Mouse (Mus musculus) adrenal gland, postnatal 36 days (tissue): ENCODE data around the gene Sort1. TPM values are rescaled to one million over a fixed set of nuclear protein-coding genes. Genes with fewer than 3 reads are reported as not detected.
"Not testable (repeated sequence)": the region's sequence is repeated elsewhere in the genome, so short reads cannot be mapped to it uniquely, and the experiment has no call there.

Experiments
- DNase-seq, 2 experiments: peaks; one replicate each; pipeline ENCODE4 v3.0.0; 2021; ENCODE audit warnings: mixed read lengths in 1 of 2
- long read RNA-seq, 2 experiments: library from polyadenylated mRNA; stranded (forward); transcript quantifications; one replicate each; pipeline ENCODE4 v2.0.0; 2021; ENCODE audit warnings: borderline sequencing depth in 2 of 2
- total RNA-seq, 2 experiments: library from RNA; stranded (reverse); gene quantifications; 2 replicates each; pipeline ENCODE4 v1.2.3; 2021

Sort1 gene
- total RNA-seq = 10 to 100 TPM; 40.7 to 50.8 TPM
- long read RNA-seq, experiment 1, full-length matches to known transcripts = 5 of 13 reads
- long read RNA-seq, experiment 1, partial matches to known transcripts = 0 of 13 reads
- long read RNA-seq, experiment 1, other reads (novel, unspliced or antisense) = 8 of 13 reads
- long read RNA-seq, experiment 2, full-length matches to known transcripts = 2 of 6 reads
- long read RNA-seq, experiment 2, partial matches to known transcripts = 0 of 6 reads
- long read RNA-seq, experiment 2, other reads (novel, unspliced or antisense) = 4 of 6 reads

DNA sequence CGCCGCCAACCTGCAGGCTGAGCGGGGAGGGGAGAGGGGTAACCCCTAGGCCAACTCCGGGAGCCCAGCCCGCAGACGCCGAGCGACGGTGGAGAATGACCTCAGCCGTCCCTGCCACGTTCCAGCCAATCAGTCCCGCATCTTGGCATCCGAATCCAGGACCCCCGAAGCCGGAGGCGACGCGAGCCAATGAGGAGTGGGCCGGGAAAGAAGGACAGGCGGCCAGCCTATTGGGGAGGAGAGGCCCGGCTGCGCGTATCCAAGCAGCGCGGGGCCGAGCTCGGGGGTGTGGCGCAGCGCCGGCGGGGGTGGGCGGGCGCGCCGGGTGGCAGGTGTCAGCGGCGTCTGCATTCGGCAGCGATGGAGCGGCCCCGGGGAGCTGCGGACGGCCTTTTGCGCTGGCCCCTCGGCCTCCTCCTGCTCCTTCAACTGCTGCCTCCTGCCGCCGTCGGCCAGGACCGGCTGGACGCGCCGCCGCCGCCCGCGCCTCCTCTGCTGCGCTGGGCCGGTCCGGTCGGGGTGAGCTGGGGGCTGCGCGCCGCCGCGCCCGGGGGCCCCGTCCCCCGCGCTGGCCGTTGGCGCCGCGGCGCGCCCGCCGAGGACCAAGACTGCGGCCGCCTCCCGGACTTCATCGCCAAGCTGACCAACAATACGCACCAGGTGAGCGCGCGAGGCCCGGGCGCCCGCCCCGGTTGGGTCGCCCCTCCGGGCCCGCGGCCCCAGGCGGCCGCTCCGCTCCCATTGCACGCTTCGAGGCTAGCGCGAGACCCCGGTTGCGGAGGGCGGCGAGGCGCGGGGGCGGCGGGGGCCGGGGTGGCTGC, at the start of gene Sort1:
Gene Sort1, plus strand, starts transcription at position 302 of the 821 bp plus-strand sequence.
- peak; percentile 89 to 93 for DNase-seq

DNA sequence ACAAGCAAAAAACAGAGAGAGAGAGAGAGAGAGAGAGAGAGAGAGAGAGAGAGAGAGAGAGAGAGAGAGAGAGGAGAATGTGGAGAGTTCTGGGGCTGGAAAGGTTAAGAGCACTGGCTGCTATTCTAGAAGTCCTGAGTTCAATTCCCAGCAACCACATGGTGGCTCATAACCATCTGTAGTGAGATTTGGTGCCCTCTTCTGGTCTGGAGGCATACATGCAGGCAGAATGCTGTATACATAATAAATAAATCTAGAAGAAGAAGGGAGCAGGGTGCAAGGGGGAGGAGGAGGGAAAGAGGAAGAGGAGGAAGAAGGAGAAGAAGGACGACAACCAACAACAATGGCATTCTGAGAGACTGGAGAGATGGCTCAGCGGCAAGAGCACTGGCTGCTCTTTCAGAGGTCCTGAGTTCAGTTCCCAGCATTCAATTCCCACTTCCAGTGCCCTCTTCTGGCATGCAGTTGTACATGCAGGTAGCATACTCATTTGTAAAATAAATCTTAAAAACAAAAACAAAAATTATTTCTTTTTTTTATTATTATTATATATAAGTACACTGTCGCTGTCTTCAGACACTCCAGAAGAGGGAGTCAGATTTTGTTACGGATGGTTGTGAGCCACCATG, 46.3 kb upstream of the Sort1 start:
- not testable (repeated sequence) for DNase-seq

DNA sequence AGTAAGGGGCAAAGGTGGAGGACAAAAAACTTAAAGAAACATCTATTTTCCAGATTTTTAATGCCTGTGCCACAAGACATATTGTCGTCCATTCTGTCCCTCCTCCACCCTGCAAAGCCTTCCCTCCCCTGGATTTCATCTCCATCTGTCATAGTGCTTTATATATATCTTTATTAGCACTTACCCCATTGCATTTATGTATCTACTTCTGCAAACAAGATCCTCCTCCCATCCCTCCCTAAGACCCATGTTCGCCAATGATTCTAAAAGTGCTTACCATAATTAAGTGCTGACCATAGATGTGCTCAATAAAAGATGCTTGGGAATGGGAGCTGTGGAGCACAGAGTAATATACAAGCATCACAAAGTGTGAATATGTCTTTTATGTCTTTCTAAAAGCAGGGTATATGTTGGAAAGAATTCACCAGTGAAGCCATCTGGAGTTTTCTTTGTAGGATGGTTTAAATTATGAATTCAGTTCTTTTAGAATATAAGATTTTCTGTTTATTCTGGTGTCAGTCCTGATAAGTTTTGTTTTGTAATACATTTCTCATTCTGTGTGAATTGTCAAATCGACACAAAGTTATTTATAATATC, 42.5 kb upstream of the Sort1 start:
- DNase-seq = no peak

DNA sequence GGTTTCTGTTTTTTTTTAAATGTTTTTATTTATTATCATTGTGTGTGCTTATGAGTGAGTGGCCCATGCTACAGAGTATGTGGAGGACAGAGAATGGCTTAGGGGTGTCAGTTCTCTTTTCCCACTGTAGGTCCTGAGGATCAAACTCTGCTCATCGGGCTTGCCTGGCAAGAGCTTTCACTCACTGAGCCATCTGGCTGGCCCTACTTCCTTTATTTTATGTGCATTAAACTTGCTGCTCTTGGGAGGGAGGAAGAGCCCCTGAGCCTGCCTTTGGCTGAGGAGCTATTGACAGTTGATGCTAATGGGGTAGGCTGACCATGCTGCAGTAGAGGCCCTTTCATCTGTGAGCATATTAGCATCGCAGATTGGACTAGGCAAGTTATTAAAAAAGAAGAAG, 37.0 kb upstream of the Sort1 start:
- no peak for DNase-seq

DNA sequence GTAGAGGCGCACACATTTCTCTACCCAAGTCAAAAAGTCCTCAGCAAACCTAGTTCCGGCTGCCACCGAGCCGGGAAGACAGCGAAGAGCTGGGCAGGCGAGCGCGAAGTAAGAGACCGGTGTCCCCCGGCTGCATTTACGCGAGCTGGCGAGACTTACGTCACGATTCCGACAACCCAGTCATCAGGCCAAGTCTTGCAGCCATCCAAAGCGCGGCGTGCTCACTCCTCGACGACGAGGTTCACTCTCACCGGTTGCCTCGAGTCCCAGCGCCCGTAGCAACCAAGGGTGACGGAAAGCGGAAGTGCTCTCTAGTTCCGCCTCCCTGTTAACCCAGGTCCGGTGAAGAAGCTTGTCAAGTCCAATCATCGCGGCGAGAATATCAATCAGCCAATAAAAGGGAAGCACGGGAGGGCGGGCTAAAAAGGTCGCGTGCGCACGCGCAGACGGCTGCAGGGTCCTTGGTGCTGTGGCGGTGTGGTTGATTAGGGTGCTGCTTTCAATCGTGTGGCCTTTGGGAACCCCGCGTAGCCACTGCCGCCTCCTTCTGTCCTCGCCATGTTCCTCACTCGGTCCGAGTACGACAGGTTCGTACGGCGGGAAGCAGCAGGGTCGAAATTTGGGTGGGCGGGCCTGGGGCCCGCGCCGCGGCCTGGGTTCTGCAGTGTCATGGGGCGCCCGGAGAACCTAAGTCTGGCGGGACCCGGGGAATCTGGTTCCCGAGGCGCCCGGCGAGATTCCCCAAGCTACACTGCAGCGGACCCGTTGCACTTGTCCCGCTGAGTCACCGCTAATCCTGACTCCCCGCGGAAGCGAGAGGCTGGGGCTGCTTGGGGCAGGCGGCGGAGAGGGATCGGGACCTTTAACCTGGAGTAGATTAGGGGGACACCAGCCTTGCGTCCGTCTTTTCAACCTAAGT, 26.9 kb upstream of the Sort1 start, which contains the start of gene Psma5:
Gene Psma5, plus strand, starts transcription at position 208 of the 919 bp plus-strand sequence.
- DNase-seq = peak; percentile 94 to 95

DNA sequence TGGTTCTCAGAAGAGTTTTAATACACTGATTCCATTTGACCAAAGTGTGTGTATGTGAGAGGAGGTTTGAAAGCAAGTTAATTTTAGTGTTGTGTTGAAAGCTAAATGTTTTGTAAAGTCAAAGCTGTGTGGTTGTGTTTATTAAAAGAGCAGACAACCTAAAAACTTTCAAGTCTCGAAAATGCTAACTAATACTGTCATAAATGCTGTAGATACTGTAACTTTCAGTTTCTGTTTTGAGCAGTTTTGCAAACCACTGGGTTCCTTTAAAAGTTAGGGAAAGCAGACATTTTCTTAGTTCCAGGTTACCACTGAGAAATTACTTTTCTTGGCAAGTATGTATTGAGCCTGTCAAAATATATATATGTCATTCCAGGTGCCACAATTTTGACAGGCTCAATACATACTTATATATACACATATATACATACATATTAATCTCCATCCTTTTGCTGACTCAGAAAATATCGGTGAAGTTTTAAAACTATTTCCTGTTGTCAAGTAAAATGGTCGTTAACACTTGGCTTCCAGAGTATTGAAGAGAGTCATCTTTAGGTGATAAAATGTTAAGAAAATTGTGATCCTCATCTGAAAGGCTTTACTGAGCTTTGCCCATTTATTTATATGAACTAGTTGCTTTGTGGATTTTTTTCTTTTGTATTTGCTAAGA, 25.9 kb upstream of the Sort1 start:
- DNase-seq = no peak

DNA sequence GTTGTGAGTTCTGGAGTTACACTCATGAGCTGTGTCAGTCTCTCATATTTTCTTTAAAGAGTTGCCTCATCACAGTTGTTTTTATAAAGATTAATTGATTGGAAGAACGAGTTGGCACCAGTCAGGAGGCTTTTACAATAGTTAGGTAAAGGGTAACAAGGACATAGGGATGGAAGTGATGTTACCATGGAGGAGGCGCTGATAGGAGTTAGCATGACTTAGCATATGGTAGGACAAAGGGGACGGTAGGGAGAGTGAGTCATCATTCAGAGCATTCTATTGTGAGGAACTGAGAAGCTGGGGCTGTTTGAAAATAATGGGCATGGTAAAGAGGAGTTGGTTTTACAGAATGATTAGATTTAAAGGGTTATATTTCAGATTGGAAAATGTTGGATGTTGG, 24.6 kb upstream of the Sort1 start:
- no peak for DNase-seq

DNA sequence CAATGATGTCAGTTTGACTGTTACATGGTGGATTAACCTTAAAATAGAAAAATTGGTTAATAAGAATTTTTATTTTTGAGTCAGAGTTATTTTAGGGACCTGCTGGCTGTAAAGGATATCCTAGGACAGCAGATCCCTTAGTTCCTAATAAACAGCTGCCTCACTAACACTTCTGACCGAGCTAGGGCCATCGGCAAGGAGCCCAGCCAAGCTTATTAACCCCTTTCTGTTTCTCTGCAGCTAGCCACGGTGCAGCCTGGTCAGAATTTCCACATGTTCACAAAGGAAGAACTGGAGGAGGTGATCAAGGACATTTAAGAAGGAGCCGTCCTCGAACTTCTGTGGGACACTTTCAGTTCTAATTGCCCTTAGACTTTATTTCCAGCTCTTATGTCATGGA, 4.4 kb upstream of the Sort1 start:
- DNase-seq = not testable (repeated sequence)

DNA sequence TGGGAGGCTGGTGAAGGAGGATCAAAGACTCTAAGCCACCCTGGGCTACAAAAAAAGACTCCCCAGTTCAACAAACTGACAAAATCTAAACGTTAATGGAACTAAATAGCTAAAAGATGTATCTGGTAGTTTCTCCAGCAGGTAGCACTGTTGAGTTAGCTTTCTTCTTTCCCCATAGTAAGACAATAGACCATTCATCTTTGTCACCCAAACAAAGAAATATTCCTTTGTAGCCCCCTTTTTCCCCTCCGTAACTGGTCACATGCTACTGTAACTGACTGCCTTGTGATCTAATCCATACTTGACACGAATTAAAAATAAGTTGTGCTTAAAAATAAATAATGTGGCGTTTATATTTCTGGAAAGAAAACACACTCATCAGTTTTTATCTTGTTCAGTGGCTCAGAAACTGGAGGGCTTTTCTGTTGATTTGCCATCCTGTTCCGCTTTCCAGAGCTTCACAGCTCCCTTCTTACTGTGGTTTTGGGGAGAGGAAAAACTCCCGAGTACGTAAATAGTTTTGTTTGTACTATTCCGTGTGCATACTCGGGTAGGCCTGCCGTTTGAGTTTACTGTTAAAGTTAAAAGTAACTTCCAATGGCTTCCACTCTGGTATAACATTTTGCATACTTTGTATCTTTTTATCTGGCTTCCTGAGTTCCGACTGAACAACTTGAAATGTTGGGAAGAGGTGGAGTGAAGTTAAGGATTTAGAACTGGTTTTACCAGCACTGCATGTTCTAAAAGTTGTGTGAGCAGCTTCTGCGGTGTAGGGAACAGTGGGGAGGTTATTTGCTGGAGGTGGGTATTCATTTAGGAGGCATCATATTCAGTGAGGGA, 1.3 kb upstream of the Sort1 start:
- peak in 1 of 2 experiments; percentile 40 for DNase-seq

DNA sequence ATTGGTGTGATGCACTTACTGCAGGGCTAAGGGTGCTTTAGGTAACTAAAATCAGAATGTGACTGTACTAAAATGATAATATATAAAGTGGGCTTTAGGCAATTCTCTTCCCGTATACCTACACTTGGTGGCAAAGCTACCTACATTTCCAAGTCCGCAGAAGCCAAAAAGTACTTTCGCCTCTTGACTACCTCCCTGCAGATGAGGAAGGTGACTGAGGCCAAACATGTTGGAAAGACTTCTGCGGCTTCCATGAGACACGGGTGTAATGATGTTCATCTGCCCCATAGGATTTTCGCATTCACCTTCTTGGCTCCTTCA, 681 bp upstream of the Sort1 start:
- DNase-seq = no peak

DNA sequence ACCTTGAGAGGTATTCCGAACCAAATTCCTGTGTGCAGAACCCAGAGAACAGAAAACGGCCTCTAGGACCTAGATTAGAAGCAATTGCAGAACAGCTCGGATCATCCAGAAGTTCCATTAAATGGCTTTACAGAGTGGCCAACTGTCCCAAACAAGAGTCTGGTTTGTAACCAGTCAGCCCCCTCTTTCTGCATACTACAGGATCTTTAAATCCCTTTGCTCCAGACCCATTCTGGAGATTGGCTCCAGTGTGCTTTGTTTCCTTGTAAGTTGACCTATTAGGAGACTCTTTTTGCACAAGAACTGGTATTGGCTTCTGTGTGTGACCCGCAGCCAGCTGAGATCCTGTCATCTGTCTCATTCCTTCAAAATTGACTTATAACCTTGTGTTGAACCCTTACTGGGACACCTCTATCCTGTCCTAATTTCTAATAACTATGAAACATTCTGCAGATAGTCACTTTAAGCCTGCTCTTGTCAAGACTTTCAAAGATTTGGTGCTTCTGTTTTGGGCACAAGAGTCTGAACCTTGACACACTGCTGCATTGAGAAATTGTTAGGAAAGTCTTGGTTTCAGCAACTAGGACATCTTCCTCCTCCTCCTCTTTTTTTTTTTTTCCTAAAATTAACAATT, 1.3 kb downstream of the Sort1 start:
- no peak for DNase-seq

DNA sequence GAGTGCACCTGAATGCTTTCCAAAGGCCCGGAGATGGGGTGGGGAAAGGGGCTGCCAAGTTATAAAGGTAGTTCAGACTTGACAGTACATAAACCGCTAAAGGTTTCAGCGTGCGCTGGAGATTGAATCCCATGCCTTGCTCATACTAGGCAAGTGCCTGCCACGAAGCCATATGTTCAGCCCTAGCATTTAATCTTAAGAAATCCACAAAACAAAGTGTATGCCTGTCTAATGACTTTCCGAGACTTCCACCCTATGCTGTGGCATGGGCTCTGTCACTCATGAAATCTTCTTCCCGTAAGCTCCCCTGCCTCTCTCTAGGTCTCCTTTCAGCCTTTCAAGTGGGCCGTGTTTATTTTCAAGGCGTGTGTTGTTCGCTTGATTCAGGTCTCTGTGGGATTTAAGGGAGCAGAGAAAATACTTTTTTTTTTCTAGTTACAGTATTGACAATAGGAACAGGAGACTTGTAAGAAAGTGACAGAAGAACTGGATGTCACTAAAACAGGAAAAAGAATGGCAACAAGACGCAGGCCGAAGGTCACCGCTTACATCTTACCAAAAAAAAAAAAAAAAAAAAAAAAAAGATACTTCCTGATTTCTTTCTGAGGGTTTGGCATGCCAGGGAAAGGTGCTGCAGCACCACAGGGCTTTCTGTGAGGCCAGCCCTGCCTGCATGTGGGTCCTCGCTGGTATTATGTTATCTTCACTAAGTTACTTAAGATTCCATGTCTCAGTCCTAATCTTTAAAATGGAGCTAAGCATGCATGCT, 3.0 kb downstream of the Sort1 start:
- no peak for DNase-seq

DNA sequence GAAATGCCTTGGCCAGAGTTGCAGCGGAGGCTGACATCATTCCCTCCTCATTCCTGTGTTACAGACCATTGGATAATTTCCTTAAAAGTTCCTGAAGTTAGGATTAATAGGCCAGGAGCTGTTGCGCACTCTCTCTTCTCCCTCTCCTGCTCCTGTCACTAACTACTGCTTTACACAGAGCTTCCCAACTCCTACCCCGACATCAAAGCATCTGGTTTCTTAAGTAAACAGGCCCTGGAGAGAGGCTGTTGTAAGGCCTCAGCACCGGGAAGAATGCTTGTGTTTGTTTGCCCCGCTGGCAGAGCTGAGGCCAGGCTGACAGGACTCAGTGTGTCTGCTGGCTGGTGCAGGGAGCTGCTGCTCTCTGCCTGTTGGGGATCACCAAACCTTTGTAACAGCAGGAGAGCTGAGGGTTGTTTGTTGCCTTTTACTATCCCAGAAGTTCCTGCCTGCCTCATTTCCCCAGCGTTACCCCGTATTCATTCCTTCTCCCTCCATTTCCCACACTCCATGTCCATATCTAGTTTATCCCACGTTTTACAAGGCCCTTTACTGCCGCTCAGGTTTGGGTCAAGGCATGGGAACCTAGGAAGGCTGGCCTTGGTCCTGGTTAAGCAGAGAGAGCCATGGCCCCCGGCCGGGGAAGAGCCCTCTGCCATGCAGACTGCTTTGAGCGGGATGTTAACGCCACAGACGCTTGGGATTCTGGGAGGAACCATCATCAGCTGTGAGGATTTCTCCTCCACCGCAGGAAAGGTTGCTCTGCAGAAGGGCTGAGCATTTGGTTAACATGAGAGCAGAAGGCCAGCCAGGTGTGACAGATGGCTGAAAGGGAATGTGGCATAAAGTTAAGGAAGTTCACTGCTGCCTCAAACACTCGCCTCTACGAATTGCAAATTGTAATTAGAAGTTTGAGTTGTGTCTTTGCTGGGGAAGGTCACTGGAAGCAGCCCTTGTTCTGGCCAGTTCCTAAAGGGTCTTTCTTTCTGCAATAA, 4.2 kb downstream of the Sort1 start:
- DNase-seq = no peak

DNA sequence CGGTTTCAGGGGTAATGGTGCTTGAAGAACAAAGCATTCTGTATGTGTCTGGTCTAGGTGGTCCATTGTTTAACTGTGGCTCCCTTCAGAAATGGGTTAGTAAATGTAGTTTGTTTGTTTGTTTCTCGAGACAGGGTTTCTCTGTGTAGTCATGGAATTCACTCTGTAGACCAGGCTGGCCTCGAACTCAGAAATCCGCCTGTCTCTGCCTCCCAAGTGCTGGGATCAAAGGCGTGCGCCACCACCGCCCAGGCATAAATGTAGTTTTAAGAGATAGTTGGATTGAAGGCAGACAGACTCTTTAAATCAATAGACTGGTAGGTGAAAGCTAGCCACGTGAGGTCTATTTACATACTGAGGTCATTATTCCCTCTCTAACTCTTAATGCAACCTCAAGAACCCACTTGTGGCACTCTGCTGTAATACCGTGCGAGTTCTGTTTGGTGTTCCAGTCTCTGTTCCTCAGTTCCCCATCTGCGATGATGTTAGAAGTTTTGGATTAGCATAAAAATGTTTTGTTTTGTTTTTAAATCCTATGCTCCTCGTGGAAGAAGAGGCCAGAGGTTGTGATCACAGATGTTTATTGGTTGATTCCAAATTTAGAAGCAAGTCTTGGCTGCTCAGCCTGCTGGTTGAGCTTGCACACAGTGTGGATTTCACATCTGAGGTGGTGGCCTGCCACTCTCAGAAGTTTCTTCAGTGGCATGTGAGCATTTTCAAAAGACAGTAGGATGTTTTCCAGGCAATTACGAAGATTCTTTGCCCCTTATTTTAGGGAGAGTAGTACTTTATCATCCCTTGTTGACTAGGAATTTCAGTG, 5.6 kb downstream of the Sort1 start:
- DNase-seq = no peak

DNA sequence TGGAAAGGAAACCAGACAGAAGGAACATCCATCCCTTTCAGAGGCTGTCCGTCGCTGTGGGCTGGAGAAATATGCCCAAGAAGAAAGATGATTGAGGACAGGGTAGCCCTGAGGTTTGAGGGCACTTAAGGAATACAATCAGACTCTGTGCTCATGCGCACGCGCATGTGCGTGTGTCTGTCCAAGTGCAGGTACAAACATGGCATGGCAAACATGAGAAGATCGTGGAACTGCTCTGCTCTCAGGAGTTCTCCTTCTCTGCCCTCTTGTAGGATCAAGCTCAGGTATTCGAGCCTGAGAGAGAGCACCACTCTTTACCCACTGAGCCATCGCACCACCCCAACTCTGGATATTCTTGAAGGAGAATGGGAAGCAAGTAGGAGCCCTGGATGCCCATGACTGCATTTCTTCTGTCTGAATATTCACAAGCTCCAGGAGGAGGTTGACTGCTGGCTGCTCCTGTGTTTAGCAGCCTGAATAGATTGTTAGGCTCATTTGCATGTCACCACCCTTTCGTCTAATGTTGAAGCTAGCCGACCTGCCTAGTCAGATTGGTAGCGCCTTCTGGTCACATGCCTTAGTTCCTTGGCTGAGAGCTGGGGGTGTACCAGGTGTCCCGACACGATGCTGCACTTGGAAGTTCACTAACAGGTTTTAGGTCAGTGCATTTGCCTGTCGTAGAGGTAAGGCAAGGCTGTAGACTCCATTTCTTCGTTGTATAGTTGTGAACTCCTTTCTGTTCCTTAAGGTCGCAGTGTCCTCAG, 7.3 kb downstream of the Sort1 start:
- no peak for DNase-seq

DNA sequence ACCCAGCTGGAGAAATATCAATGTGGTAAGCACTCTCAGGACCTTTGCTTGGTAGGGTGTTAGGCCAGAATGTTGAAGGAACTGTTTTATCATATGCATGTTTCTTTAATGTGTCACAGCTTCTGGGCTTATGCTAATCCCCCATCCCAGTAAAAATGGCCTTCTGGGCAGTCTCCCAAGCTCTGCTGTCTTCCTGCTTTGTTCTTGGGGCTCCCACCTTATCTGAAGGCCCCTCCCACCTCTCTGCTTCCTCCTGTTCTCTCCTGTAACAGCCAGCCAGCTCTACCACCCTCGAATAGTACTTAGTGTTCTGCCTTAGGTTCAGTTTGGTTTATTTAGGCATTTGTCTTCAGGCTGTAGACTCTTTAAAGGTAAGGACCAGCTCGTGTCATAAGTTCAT, 10.5 kb downstream of the Sort1 start:
- no peak for DNase-seq
